Mouse (Mus musculus) ES-E14 (cell line): ENCODE data around the gene Cdk17. TPM values are rescaled to one million over a fixed set of nuclear protein-coding genes. Genes with fewer than 3 reads are reported as not detected.

Experiments used
- DNase-seq: peaks from one replicate; pipeline ENCODE4 v3.0.0-alpha.2; 2013; ENCODE audit warnings: low read depth, low spot score
- H3K27ac ChIP-seq: 2 replicates; pipeline ENCODE4 v1.5.1; 2012; ENCODE audit warnings: low read depth, mild to moderate bottlenecking, low read length, moderate library complexity, mixed read lengths; ENCODE audit not compliant: poor library complexity, insufficient read depth, severe bottlenecking
- H3K36me3 ChIP-seq: 2 replicates; pipeline ENCODE4 v1.6.1; 2012; ENCODE audit warnings: mild to moderate bottlenecking, low read length, moderate library complexity, mixed read lengths; ENCODE audit not compliant: control insufficient read depth, poor library complexity, insufficient read depth, severe bottlenecking
- H3K4me1 ChIP-seq, 2 experiments: fragments of 150-350 bp in 1 of 2; sonication (generic) in 1 of 2; 2 replicates each; pipeline ENCODE4 v1.6.1; 2012; ENCODE audit warnings: low read length in 2 of 2, mild to moderate bottlenecking in 1 of 2, mixed read lengths in 1 of 2; ENCODE audit not compliant: control insufficient read depth in 2 of 2, insufficient read depth in 2 of 2, poor library complexity in 1 of 2
- H3K4me3 ChIP-seq, 2 experiments: fragments of 150-350 bp in 1 of 2; sonication (generic) in 1 of 2; 2 replicates each; pipeline ENCODE4 v1.5.1; 2012; ENCODE audit warnings: low read length in 2 of 2, low read depth in 1 of 2, mild to moderate bottlenecking in 1 of 2, mixed read lengths in 1 of 2; ENCODE audit not compliant: insufficient read depth in 1 of 2, poor library complexity in 1 of 2, severe bottlenecking in 1 of 2
- H3K9ac ChIP-seq: 2 replicates; pipeline ENCODE4 v1.6.1; 2012; ENCODE audit warnings: low read depth, mild to moderate bottlenecking, low read length, mixed read lengths; ENCODE audit not compliant: poor library complexity, insufficient read depth, severe bottlenecking
- H3K9me3 ChIP-seq: fragments of 150-350 bp; sonication (generic); 2 replicates; pipeline ENCODE4 v1.6.1; 2012; ENCODE audit warnings: low read depth, mild to moderate bottlenecking, low read length; ENCODE audit not compliant: control insufficient read depth, insufficient read depth
- CHD2 ChIP-seq: IDR thresholded peaks from 2 replicates; pipeline ENCODE4 v1.6.1; 2014; ENCODE audit warnings: mild to moderate bottlenecking, low read depth, low read length, inconsistent platforms
- HCFC1 ChIP-seq: IDR thresholded peaks from 2 replicates; pipeline ENCODE4 v1.6.1; 2012; ENCODE audit warnings: low read length, inconsistent platforms, borderline replicate concordance; ENCODE audit not compliant: insufficient read depth
- MAFK ChIP-seq: IDR thresholded peaks from 2 replicates; pipeline ENCODE4 v1.6.1; 2014; ENCODE audit warnings: mild to moderate bottlenecking, low read depth, low read length, inconsistent platforms; ENCODE audit not compliant: insufficient read depth
- ZC3H11A ChIP-seq: IDR thresholded peaks from 2 replicates; pipeline ENCODE4 v1.6.1; 2012; ENCODE audit warnings: low read depth, mild to moderate bottlenecking, inconsistent platforms, low read length, borderline replicate concordance
- ZNF384 ChIP-seq: IDR thresholded peaks from 2 replicates; pipeline ENCODE4 v1.6.1; 2012; ENCODE audit warnings: low read depth, low read length, inconsistent platforms
- in situ Hi-C, 2 experiments: fragments of 600-800 bp; cut with MboI; formaldehyde crosslinking; loops; one replicate each; pipeline ENCODE4 v1.15.1; 2025; ENCODE audit warnings: low sequenced_read_pairs in 2 of 2, inconsistent platforms in 1 of 2; ENCODE audit not compliant: unreplicated experiment in 2 of 2
- total RNA-seq: library from RNA; depleted of rRNA; stranded (reverse); fragments of 300-350 nt; gene quantifications from 2 replicates; pipeline ENCODE4 v1.2.3, GENCODE M21; 2012

Gene Cdk17
- total RNA-seq, 1 experiment, result 28.0 TPM

- no peak overlapping the region for H3K27ac ChIP-seq
- H3K9me3 ChIP-seq, result no peaks in the 10 kb centered on the region
- no peak for TF ChIP-seq CHD2
- no peaks in the 10 kb centered on the region for H3K36me3 ChIP-seq
- no peaks in the 10 kb centered on the region for H3K4me1 ChIP-seq
- H3K9ac ChIP-seq, result no peak overlapping the region
- no peak overlapping the region for H3K4me3 ChIP-seq
- no peak for DNase-seq
- in situ Hi-C loops, result no loop called here
These were observed 41.3 kb downstream of the Cdk17 start for GRCm38 (mm10) chr10:93201846-93202458.

GRCm38 (mm10) chr10:93205287-93205956 is 44.7 kb downstream of the Cdk17 start:
- no peak overlapping the region for H3K27ac ChIP-seq
- no peak for DNase-seq
- in situ Hi-C loops, result no loop called here
- H3K4me1 ChIP-seq, result no peaks in the 10 kb centered on the region
- no peak overlapping the region for H3K4me3 ChIP-seq
- TF ChIP-seq ZC3H11A (no peak), CHD2 (no peak), HCFC1 (no peak), MAFK (no peak), ZNF384 (no peak)
- no peak overlapping the region for H3K9ac ChIP-seq
- H3K9me3 ChIP-seq, result no peaks in the 10 kb centered on the region
- H3K36me3 ChIP-seq, result no peaks in the 10 kb centered on the region

GRCm38 (mm10) chr10:93207176-93207575 is 46.5 kb downstream of the Cdk17 start:
- no peak overlapping the region for H3K9ac ChIP-seq
- no peak overlapping the region for H3K27ac ChIP-seq
- in situ Hi-C loops, result no loop called here
- TF ChIP-seq ZC3H11A, result no peak
- no peak for TF ChIP-seq ZNF384
- no peak for TF ChIP-seq MAFK
- TF ChIP-seq HCFC1, result no peak
- no peak for TF ChIP-seq CHD2
- no peaks in the 10 kb centered on the region for H3K9me3 ChIP-seq
- no peak for DNase-seq
- H3K36me3 ChIP-seq, result no peaks in the 10 kb centered on the region; the same call in 1 of the 2 replicates
- no peaks in the 10 kb centered on the region for H3K4me1 ChIP-seq
- H3K4me3 ChIP-seq, result no peak overlapping the region

GRCm38 (mm10) chr10:93212699-93213098 is 52.0 kb downstream of the Cdk17 start:
- no peak for TF ChIP-seq ZNF384
- TF ChIP-seq CHD2, result no peak
- no peak for TF ChIP-seq ZC3H11A
- no peak for TF ChIP-seq MAFK
- TF ChIP-seq HCFC1, result no peak
- in situ Hi-C loops, result no loop called here
- no peak overlapping the region for H3K27ac ChIP-seq
- peaks cover 11% of the 10 kb centered on the region for H3K36me3 ChIP-seq
- DNase-seq, result no peak
- no peak overlapping the region for H3K9ac ChIP-seq
- H3K9me3 ChIP-seq, result no peaks in the 10 kb centered on the region
- no peak overlapping the region for H3K4me3 ChIP-seq
- H3K4me1 ChIP-seq, result peaks cover 2 to 4% of the 10 kb centered on the region in 2 experiments; a peak in 1 of 4 replicates

GRCm38 (mm10) chr10:93213339-93213738 is 52.7 kb downstream of the Cdk17 start:
- TF ChIP-seq MAFK, result peak; percentile 65
- no peak for TF ChIP-seq ZC3H11A
- H3K4me1 ChIP-seq, result peaks cover 2 to 4% of the 10 kb centered on the region in 2 experiments; a peak in 1 of 4 replicates
- in situ Hi-C loops, result no loop called here
- H3K27ac ChIP-seq, result peak overlapping the region; percentile 38; the same call in 1 of the 2 replicates
- peaks cover 11% of the 10 kb centered on the region for H3K36me3 ChIP-seq
- no peak overlapping the region for H3K4me3 ChIP-seq
- DNase-seq, result no peak
- H3K9me3 ChIP-seq, result no peaks in the 10 kb centered on the region
- H3K9ac ChIP-seq, result peak overlapping the region; percentile 56; the same call in 1 of the 2 replicates
